Mouse (Mus musculus) forebrain, embryonic 13.5 days (tissue): ENCODE results near the gene Prox1. TPM values are rescaled to one million over a fixed set of nuclear protein-coding genes. Genes with fewer than 3 reads are reported as not detected.

Experiments used
- ATAC-seq: fragments of 200-750 bp; cut with Nextera tagmentation; 2 replicates; pipeline ENCODE4 v1.8.0; 2017
- H3K27ac ChIP-seq: fragments of 300-500 bp; sonication (generic); 2 replicates; pipeline ENCODE4 v1.5.1; 2015; ENCODE audit warnings: inconsistent platforms, mild to moderate bottlenecking, moderate library complexity
- H3K27me3 ChIP-seq: fragments of 300-500 bp; sonication (generic); 2 replicates; pipeline ENCODE4 v1.6.1; 2015; ENCODE audit warnings: mild to moderate bottlenecking, inconsistent platforms
- H3K36me3 ChIP-seq: fragments of 300-500 bp; sonication (generic); 2 replicates; pipeline ENCODE4 v1.6.1; 2015; ENCODE audit warnings: mild to moderate bottlenecking, inconsistent platforms; ENCODE audit not compliant: poor library complexity, severe bottlenecking
- H3K4me1 ChIP-seq: fragments of 300-500 bp; sonication (generic); 2 replicates; pipeline ENCODE4 v1.6.1; 2015; ENCODE audit warnings: inconsistent platforms
- H3K4me2 ChIP-seq: fragments of 300-500 bp; sonication (generic); 2 replicates; pipeline ENCODE4 v1.6.1; 2015; ENCODE audit warnings: inconsistent platforms, mild to moderate bottlenecking, moderate library complexity
- H3K4me3 ChIP-seq: fragments of 300-500 bp; sonication (generic); 2 replicates; pipeline ENCODE4 v1.5.1; 2015; ENCODE audit warnings: mild to moderate bottlenecking, inconsistent platforms
- H3K9ac ChIP-seq: fragments of 300-500 bp; sonication (generic); 2 replicates; pipeline ENCODE4 v1.6.1; 2015; ENCODE audit warnings: mild to moderate bottlenecking, inconsistent platforms
- H3K9me3 ChIP-seq: fragments of 300-500 bp; sonication (generic); replicated peaks from 2 replicates; pipeline ENCODE4 v1.6.1; 2016; ENCODE audit warnings: inconsistent platforms
- WGBS: fragments of 180-500 bp; shearing (Covaris S2); methylation state at CpG from one replicate; pipeline ENCODE4 v1.1.7; 2015; 5-methylcytosine and 5-hydroxymethylcytosine counted together
- polyA plus RNA-seq: library from polyadenylated mRNA; unstranded; fragments of >200 nt; fragmentation: Nextera tagmentation; extraction: Ambion mirVana; gene quantifications from 2 replicates; pipeline ENCODE4 v1.2.1, GENCODE M21; 2015

The Prox1 gene
- polyA plus RNA-seq = 10.9 and 12.1 TPM in 2 replicates

- no peaks in the 10 kb centered on the region for H3K9me3 ChIP-seq
- peak within 1 kb of the TSS; percentile 65 for H3K4me3 ChIP-seq
- H3K4me2 ChIP-seq = peak within 1 kb of the TSS; percentile 87
- H3K4me1 ChIP-seq = peaks cover 66% of the 10 kb centered on the region
- peak; percentile 93 for ATAC-seq
- peaks cover 68% of the 10 kb centered on the region for H3K27me3 ChIP-seq
- H3K36me3 ChIP-seq = no peaks in the 10 kb centered on the region
- H3K9ac ChIP-seq = peak within 1 kb of the TSS; percentile 82
- H3K27ac ChIP-seq = peak within 1 kb of the TSS; percentile 89
- under 1% methylated on average over 61 of the region's 62 CpGs for WGBS
Measured at GRCm38 (mm10) chr1:190169911-190170818, at the start of gene Prox1. TSS of gene Prox1 (minus strand) at chr1:190170714.

- Histone ChIP-seq H3K4me1 (no peaks in the 10 kb centered on the region), H3K9ac (no peak overlapping the region), H3K4me3 (no peak overlapping the region), H3K9me3 (no peaks in the 10 kb centered on the region), H3K36me3 (no peaks in the 10 kb centered on the region), H3K4me2 (no peak overlapping the region), H3K27me3 (peaks cover 15% of the 10 kb centered on the region; the same call in 1 of the 2 replicates), H3K27ac (no peak overlapping the region)
- WGBS = 85% methylated on average over 15 of the region's 15 CpGs
- no peak for ATAC-seq
Measured at GRCm38 (mm10) chr1:190216621-190217020, 46.1 kb upstream of the Prox1 start.

- no peak overlapping the region for H3K27ac ChIP-seq
- no peak for ATAC-seq
- H3K9ac ChIP-seq = no peak overlapping the region
- H3K4me3 ChIP-seq = no peak overlapping the region
- H3K9me3 ChIP-seq = no peaks in the 10 kb centered on the region
- 65% methylated on average over 7 of the region's 7 CpGs for WGBS
- H3K4me1 ChIP-seq = no peaks in the 10 kb centered on the region
- no peaks in the 10 kb centered on the region for H3K36me3 ChIP-seq
- 0 out of 2 replicates have a peak, but pooled peaks cover 11% of the 10 kb centered on the region for H3K27me3 ChIP-seq
- no peak overlapping the region for H3K4me2 ChIP-seq
Measured at GRCm38 (mm10) chr1:190214626-190215025, 44.1 kb upstream of the Prox1 start.

- Histone ChIP-seq H3K4me2 (no peak overlapping the region), H3K27me3 (0 out of 2 replicates have a peak, but pooled peaks cover 3% of the 10 kb centered on the region), H3K9ac (no peak overlapping the region), H3K27ac (no peak overlapping the region), H3K36me3 (no peaks in the 10 kb centered on the region), H3K4me3 (no peak overlapping the region), H3K4me1 (no peaks in the 10 kb centered on the region), H3K9me3 (no peaks in the 10 kb centered on the region)
- 93% methylated on average over 6 of the region's 6 CpGs for WGBS
- ATAC-seq = no peak
Measured at GRCm38 (mm10) chr1:190213175-190213574, 42.7 kb upstream of the Prox1 start.

DNA sequence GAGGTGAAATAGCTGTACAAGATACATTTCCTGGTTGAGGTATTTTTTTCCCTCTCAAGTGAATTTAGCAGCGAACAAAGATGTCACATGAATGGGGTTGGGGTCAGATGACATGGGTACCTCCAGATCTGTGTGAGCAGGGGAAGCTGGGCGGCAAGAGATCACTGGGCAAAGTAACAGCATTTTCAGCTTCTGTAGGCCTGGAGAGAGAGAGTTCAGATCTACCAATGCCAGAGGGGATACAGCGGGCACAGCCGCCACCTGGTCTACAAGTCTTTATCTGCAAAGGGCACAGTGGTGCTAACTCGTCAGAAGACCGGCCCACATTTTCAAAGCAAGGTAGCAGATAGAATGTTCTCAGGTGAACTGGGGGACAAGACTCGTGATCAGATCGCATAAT, 36.7 kb upstream of the Prox1 start:
- ATAC-seq = no peak
- Histone ChIP-seq H3K36me3 (no peaks in the 10 kb centered on the region), H3K27me3 (0 out of 2 replicates have a peak, but pooled peaks cover 3% of the 10 kb centered on the region), H3K4me2 (no peak overlapping the region), H3K4me3 (no peak overlapping the region), H3K27ac (no peak overlapping the region), H3K9ac (no peak overlapping the region), H3K4me1 (no peaks in the 10 kb centered on the region), H3K9me3 (no peaks in the 10 kb centered on the region)
- 91% methylated on average over 8 of the region's 8 CpGs for WGBS

DNA sequence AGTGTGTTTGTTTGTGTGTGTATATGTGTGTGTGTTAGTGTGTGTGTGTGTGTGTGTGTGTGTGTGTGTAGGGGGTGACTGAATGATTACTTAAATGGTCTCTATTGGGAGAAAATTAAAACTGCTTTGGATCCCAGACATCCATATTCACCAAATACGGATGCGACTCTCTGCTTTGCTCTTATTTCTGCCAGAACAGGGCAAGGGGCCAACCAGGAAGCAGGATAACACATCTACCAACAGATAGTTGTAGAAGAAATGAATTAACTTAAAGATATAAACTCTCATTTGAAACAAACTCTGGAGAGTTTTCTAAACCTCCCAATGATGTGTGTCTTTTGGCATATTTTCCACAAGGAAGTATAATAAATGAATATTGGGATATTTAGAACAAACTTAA, 35.2 kb upstream of the Prox1 start:
- Histone ChIP-seq H3K4me1 (no peaks in the 10 kb centered on the region), H3K27me3 (0 out of 2 replicates have a peak, but pooled peaks cover 3% of the 10 kb centered on the region), H3K4me2 (no peak overlapping the region), H3K9me3 (no peaks in the 10 kb centered on the region), H3K27ac (no peak overlapping the region), H3K9ac (no peak overlapping the region), H3K4me3 (no peak overlapping the region), H3K36me3 (no peaks in the 10 kb centered on the region)
- 94% methylated on average over 2 of the region's 2 CpGs for WGBS
- no peak for ATAC-seq

DNA sequence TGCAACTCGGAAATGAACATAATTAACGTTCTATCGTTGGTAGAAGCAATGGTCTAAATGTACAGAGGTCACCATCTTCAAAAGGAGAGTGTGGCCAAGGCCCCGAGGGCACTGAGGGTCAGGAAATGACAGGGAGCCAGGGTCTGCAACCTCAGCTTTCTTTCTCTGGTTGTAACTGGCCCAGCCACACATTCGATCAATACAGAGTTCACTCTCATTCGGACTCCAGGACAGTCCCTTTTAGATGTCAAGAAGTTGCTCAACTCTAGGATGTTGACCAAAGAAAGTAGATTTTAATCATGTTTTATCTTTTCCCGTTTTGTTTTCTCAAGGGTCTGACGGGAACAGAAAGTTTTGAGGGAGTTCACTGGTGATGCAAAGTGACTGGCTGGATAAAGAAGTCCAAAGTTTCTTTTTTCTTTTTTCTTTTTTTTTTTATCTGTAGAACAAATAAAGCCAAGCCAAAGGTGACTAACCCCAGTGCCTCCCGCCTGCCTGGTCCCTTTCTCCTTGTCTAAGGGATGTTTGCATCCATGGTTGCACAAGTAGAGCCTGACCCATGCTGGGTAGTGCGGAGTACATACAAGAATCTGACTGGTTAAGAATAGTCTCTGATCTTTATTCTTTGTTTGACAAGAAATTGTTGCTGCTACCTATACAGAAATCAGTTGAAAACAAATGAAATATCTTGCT, 34.0 kb upstream of the Prox1 start:
- no peak for ATAC-seq
- WGBS = 63% methylated on average over 10 of the region's 10 CpGs
- Histone ChIP-seq H3K36me3 (no peaks in the 10 kb centered on the region), H3K9ac (no peak overlapping the region), H3K9me3 (no peaks in the 10 kb centered on the region), H3K4me2 (no peak overlapping the region), H3K27ac (no peak overlapping the region), H3K4me3 (no peak overlapping the region), H3K27me3 (0 out of 2 replicates have a peak, but pooled peaks cover 3% of the 10 kb centered on the region), H3K4me1 (no peaks in the 10 kb centered on the region)

- Histone ChIP-seq H3K36me3 (no peaks in the 10 kb centered on the region), H3K27me3 (peaks cover 11% of the 10 kb centered on the region), H3K4me1 (no peaks in the 10 kb centered on the region), H3K4me2 (no peak overlapping the region), H3K27ac (no peak overlapping the region), H3K9ac (no peak overlapping the region), H3K9me3 (no peaks in the 10 kb centered on the region), H3K4me3 (no peak overlapping the region)
- WGBS = 94% methylated on average over 6 of the region's 6 CpGs
- no peak for ATAC-seq
Measured at GRCm38 (mm10) chr1:190201696-190202095, 31.2 kb upstream of the Prox1 start.

DNA sequence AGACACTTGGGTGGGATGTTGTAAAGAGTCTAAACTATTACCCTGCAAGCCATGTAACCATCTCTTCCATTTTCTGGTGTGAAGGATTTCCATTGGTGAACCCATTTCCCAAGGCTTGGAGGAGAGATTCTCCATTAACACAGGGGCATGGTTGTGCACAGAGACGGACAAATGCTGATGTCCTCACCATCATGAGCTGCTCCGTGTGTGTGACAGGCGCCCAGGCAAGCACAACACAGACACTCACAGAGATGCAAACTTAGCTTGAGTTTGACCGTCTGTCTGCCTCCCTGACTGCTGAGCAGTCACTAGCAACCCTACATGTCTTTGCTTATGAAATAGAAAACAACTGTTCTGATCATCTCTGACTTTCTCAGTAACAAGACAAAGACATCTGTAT, 30.5 kb upstream of the Prox1 start:
- Histone ChIP-seq H3K9me3 (no peaks in the 10 kb centered on the region), H3K9ac (no peak overlapping the region), H3K4me3 (no peak overlapping the region), H3K27me3 (peaks cover 11% of the 10 kb centered on the region), H3K36me3 (no peaks in the 10 kb centered on the region), H3K4me1 (no peaks in the 10 kb centered on the region), H3K27ac (no peak overlapping the region), H3K4me2 (no peak overlapping the region)
- ATAC-seq = no peak
- 93% methylated on average over 4 of the region's 4 CpGs for WGBS

GRCm38 (mm10) chr1:190198247-190198646, 27.7 kb upstream of the Prox1 start:
- Histone ChIP-seq H3K9ac (no peak overlapping the region), H3K4me2 (no peak overlapping the region), H3K4me1 (no peaks in the 10 kb centered on the region), H3K9me3 (no peaks in the 10 kb centered on the region), H3K27ac (no peak overlapping the region), H3K27me3 (peaks cover 31% of the 10 kb centered on the region), H3K36me3 (no peaks in the 10 kb centered on the region), H3K4me3 (no peak overlapping the region)
- no peak for ATAC-seq
- 93% methylated on average over 2 of the region's 2 CpGs for WGBS

GRCm38 (mm10) chr1:190192011-190192410, 21.5 kb upstream of the Prox1 start:
- ATAC-seq = no peak
- Histone ChIP-seq H3K36me3 (no peaks in the 10 kb centered on the region), H3K9ac (no peak overlapping the region), H3K9me3 (no peaks in the 10 kb centered on the region), H3K27ac (no peak overlapping the region), H3K4me2 (peak overlapping the region; percentile 42), H3K27me3 (peaks cover 56% of the 10 kb centered on the region), H3K4me1 (peaks cover 26% of the 10 kb centered on the region), H3K4me3 (peak overlapping the region; percentile 7; the same call in 1 of the 2 replicates)
- WGBS = 3% methylated on average over 13 of the region's 13 CpGs
